Mouse (Mus musculus): ENCODE results near the gene Cdkl1.

Cdkl1 gene

GRCm38 (mm10) chr12:69790530-69791505 lies at the start of gene Cdkl1:
Cdkl1 (minus strand) TSS chr12:69791267.
- peak; percentile 52 for DNase-seq (ENCODE audit: low read depth, low spot score)

- DNase-seq (ENCODE audit: low read depth, low spot score): no peak
These were observed 47.3 kb upstream of the Cdkl1 start for GRCm38 (mm10) chr12:69838376-69838775.

- DNase-seq (ENCODE audit: low read depth, low spot score): no peak
These were observed 43.0 kb upstream of the Cdkl1 start for GRCm38 (mm10) chr12:69833982-69834604.

- no peak for DNase-seq (ENCODE audit: low read depth, low spot score)
These were observed 40.3 kb upstream of the Cdkl1 start for GRCm38 (mm10) chr12:69831239-69831910.

GRCm38 (mm10) chr12:69828214-69828613 lies 37.1 kb upstream of the Cdkl1 start:
- peak; percentile 76 for DNase-seq (ENCODE audit: low read depth, low spot score)

DNA sequence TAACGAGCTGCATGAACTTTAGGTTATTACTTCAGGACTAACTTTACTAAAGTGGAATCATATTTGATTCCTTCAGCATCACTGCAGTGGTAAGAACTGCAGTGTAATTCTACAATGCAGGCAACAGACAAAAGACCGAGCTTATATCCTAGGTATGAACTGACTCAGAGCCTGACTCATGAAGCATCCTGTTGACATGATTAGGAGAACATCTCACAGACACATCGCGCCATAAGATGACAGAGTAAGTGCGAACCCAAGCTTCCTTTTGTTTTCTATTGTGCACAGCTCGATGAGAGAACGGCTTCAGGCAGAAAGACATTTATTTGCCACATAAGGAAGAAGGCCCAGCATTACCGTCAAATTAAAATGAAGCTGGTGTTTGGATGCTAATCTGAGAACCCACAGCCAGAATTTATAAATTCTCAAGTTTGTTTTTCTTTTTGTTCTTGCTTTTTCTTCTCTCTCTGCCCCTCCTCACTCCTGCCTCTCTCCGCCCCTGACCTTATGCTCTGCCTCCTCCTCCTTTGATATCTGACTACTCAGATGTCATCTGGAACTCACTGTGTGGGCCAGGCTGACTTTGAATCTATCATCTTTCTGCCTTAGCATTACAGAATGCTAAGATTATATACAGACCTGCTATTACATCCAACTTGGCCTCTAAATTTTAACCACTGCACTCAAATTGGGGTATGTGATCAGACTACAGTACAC lies 34.0 kb upstream of the Cdkl1 start:
- no peak for DNase-seq (ENCODE audit: low read depth, low spot score)

DNA sequence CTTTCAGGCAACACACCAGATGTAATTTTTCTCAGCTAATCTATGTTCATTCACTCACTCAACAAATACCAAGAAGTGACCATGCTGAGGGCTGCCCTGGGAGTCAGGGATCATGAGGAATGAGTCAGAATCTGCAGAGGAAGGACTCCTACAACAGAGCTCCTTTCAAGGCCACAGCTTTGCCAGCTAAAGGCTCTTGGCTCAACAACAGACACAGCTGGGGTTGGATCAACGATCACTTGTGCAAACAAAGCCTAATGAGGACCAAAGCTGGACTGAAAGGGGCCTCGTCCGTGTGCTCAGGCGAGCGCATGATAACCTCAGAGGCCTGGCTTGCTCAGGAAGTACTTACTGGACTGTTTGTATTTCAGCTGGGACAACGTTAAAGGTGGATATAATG lies 23.2 kb upstream of the Cdkl1 start:
- no peak for DNase-seq (ENCODE audit: low read depth, low spot score)

- no peak for DNase-seq (ENCODE audit: low read depth, low spot score)
These were observed 22.5 kb upstream of the Cdkl1 start for GRCm38 (mm10) chr12:69813596-69813995.

- no peak for DNase-seq (ENCODE audit: low read depth, low spot score)
These were observed 21.9 kb upstream of the Cdkl1 start for GRCm38 (mm10) chr12:69812986-69813385.

DNA sequence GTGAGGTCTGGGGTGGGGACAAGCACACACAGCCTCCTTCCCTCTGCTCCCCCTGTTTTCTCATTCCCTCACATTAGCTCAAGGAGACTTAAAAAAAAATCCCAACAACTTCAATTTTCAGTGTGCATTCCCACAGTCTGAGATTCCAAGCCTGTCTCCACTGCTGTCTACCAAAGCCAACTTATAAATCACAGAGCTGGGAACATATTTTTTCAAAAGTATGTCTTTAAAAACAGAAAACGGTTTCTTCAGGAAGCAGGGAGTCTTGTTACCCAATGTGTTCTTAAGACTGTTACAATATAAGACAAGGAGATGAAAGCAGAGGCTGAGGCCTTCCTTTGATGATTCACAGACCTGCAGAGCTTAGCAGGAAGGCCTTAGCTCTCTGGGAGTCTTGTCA lies 20.9 kb upstream of the Cdkl1 start:
- no peak for DNase-seq (ENCODE audit: low read depth, low spot score)

- no peak for DNase-seq (ENCODE audit: low read depth, low spot score)
These were observed 18.4 kb upstream of the Cdkl1 start for GRCm38 (mm10) chr12:69809439-69809838.

- peak; percentile 28 for DNase-seq (ENCODE audit: low read depth, low spot score)
These were observed 16.4 kb upstream of the Cdkl1 start for GRCm38 (mm10) chr12:69807399-69807985.

- DNase-seq (ENCODE audit: low read depth, low spot score): no peak
These were observed 14.1 kb upstream of the Cdkl1 start for GRCm38 (mm10) chr12:69805148-69805547.

GRCm38 (mm10) chr12:69804393-69805070 lies 13.5 kb upstream of the Cdkl1 start:
- DNase-seq (ENCODE audit: low read depth, low spot score): no peak

- no peak for DNase-seq (ENCODE audit: low read depth, low spot score)
These were observed 12.1 kb upstream of the Cdkl1 start for GRCm38 (mm10) chr12:69803196-69803595.

DNA sequence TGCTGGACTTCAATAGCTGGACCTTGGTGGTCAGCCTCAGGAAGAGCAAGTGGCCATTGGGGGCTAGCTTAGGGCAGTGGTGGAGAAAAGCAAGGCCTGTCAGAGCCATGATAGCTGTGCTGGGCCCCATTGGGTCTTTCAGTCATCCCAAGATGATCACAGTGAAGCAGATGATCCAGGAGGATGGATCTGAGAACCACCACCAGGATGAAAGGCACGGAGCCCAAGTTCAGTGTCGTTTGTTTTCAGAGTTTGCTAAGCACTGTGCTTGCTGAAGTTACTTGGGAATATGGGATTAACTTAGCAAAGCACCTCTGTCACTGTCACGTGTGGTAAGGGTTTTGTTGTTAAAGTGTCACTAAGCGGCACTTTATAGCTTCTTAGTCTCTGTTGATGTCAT lies 9.5 kb upstream of the Cdkl1 start:
- DNase-seq (ENCODE audit: low read depth, low spot score): no peak

- no peak for DNase-seq (ENCODE audit: low read depth, low spot score)
These were observed 5.2 kb upstream of the Cdkl1 start for GRCm38 (mm10) chr12:69796311-69796710.

DNA sequence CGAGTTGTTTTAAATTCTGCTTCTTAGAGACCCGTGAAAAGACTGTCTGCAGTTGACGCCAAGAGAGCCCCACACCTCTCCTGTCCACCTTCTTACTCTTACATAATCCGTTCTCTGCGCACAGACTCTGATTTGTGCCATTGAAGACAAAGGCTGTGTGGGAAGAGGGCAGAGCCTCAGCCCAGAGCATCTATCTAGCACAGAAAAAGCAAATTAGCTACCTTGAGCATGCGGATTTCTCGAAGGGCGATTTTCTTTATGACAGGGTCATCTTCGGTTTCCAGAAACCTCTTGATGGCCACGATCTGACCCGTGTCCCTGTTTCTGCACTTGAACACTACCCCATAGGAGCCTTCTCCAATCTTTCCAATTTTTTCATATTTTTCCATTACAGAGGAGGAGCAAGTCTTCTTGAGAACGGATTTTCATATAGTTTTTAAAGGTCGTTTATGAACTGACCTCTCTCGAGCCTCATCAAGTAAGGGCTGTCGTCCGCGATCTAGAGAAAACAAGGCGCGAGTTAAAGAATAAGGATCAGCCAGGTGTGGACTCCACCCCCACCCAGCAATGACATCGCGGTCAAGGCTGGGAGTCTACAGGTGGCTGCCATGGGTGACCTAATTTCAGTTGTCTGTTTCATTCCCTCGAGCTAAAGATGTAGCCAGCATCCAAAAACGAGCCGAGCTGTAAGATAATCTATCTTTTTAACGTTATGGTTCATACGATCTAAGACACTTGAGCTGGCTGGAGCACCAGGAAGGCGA lies 1.1 kb downstream of the Cdkl1 start:
- no peak for DNase-seq (ENCODE audit: low read depth, low spot score)

DNA sequence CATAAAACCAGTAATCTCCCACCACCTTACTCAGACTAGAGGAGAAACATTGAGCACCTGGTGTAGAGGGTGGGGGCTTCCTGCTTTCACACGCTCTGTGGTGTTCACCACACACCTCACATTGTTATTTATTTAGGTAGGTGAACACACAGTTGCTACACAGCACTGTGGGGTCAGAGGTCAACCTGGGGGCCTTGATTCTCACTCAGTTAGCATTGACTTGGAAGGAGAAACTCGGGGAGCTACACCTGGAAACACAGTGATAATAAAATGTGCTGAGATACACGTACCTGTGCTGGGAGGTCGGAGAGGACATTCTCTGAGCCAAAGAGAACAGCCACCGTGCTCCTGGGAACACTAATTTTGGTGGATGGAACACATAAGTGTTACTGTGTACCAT lies 2.7 kb downstream of the Cdkl1 start:
- DNase-seq (ENCODE audit: low read depth, low spot score): no peak

DNA sequence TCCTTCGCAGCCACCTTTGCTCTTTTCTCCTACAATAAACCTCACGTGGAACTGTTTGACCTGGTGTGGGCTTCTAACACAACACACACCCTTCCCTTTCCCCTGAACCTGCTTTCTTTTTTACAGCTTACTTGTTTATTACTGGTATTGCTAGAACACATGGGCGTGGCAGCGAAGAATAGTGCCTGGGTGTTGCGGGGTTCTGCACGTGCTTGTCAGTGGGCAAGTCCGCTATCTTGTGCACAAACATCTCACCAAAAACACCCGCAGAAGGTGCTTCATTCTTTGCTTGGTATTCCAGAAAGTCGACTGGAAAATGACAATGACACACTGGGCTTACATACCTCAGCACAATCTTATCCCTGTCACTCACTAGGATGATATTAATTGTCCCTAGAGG lies 5.6 kb downstream of the Cdkl1 start:
- no peak for DNase-seq (ENCODE audit: low read depth, low spot score)
